Mouse (Mus musculus) naive thymus-derived CD4-positive, alpha-beta T cell, adult 2 months (primary cell): Measurements from ENCODE around the gene Mindy1.

Experiments used
- DNase-seq: peaks from one replicate; pipeline ENCODE4 v3.0.0-alpha.2; 2011; ENCODE audit warnings: low read depth

The Mindy1 gene

GRCm38 (mm10) chr3:95281216-95282126, at the start of gene Mindy1, which contains the start of gene Prune1:
Mindy1 (plus strand) TSS chr3:95281345.
Prune1 (minus strand) TSS chr3:95282076.
- DNase-seq = peak; percentile 97

GRCm38 (mm10) chr3:95232771-95233170, 48.4 kb upstream of the Mindy1 start:
- DNase-seq = no peak

GRCm38 (mm10) chr3:95233303-95233980, 47.7 kb upstream of the Mindy1 start:
- no peak for DNase-seq

GRCm38 (mm10) chr3:95235386-95236301, 45.5 kb upstream of the Mindy1 start:
- DNase-seq = peak; percentile 4

- DNase-seq = no peak
These were observed 43.5 kb upstream of the Mindy1 start for GRCm38 (mm10) chr3:95237541-95238099.

GRCm38 (mm10) chr3:95239022-95239421, 42.1 kb upstream of the Mindy1 start:
- DNase-seq = peak; percentile 44

- no peak for DNase-seq
These were observed 41.2 kb upstream of the Mindy1 start for GRCm38 (mm10) chr3:95239971-95240370.

- peak; percentile 14 for DNase-seq
These were observed 40.2 kb upstream of the Mindy1 start for GRCm38 (mm10) chr3:95240900-95241299.

- no peak for DNase-seq
These were observed 39.6 kb upstream of the Mindy1 start, which contains the start of gene Gm128 for GRCm38 (mm10) chr3:95241498-95241897. Gm128 (minus strand) TSS chr3:95241598.

GRCm38 (mm10) chr3:95243086-95243485, 38.1 kb upstream of the Mindy1 start:
- DNase-seq = no peak

- DNase-seq = no peak
These were observed 34.5 kb upstream of the Mindy1 start for GRCm38 (mm10) chr3:95246465-95247231.

GRCm38 (mm10) chr3:95247660-95248336, 33.3 kb upstream of the Mindy1 start:
- no peak for DNase-seq

GRCm38 (mm10) chr3:95250361-95250760, 30.8 kb upstream of the Mindy1 start:
- DNase-seq = no peak

GRCm38 (mm10) chr3:95250783-95251424, 30.2 kb upstream of the Mindy1 start, which contains the start of gene Bnipl:
Bnipl (minus strand) TSS chr3:95251193.
- DNase-seq = no peak

- no peak for DNase-seq
These were observed 24.2 kb upstream of the Mindy1 start for GRCm38 (mm10) chr3:95256931-95257330.

- no peak for DNase-seq
These were observed 19.2 kb upstream of the Mindy1 start for GRCm38 (mm10) chr3:95261975-95262374.

GRCm38 (mm10) chr3:95263089-95263739, 17.9 kb upstream of the Mindy1 start:
- DNase-seq = peak; percentile 82

GRCm38 (mm10) chr3:95264724-95265123, 16.4 kb upstream of the Mindy1 start:
- no peak for DNase-seq

GRCm38 (mm10) chr3:95266052-95266451, 15.1 kb upstream of the Mindy1 start:
- no peak for DNase-seq
